Mouse (Mus musculus) liver, embryonic 15.5 days (tissue): Measurements from ENCODE around the gene Hist1h2bc. TPM values are rescaled to one million over a fixed set of nuclear protein-coding genes. Genes with fewer than 3 reads are reported as not detected.

Experiments
- ATAC-seq: fragments of 200-750 bp; cut with Nextera tagmentation; 2 replicates; pipeline ENCODE4 v1.8.0; 2017; ENCODE audit warnings: moderate number of reproducible peaks, mild to moderate bottlenecking, moderate library complexity; ENCODE audit not compliant: insufficient read depth
- H3K27ac ChIP-seq: fragments of 300-500 bp; sonication (generic); replicated peaks from 2 replicates; pipeline ENCODE4 v1.5.1; 2015; ENCODE audit warnings: mild to moderate bottlenecking, inconsistent platforms
- H3K27me3 ChIP-seq: fragments of 300-500 bp; sonication (generic); 2 replicates; pipeline ENCODE4 v1.6.1; 2015; ENCODE audit warnings: mild to moderate bottlenecking, inconsistent platforms
- H3K36me3 ChIP-seq: fragments of 300-500 bp; sonication (generic); replicated peaks from 2 replicates; pipeline ENCODE4 v1.6.1; 2015; ENCODE audit warnings: moderate library complexity, mild to moderate bottlenecking, inconsistent platforms
- H3K4me1 ChIP-seq: fragments of 300-500 bp; sonication (generic); replicated peaks from 2 replicates; pipeline ENCODE4 v1.6.1; 2015; ENCODE audit warnings: inconsistent platforms
- H3K4me2 ChIP-seq: fragments of 300-500 bp; sonication (generic); 2 replicates; pipeline ENCODE4 v1.6.1; 2015; ENCODE audit warnings: moderate library complexity, mild to moderate bottlenecking, inconsistent platforms
- H3K4me3 ChIP-seq: fragments of 300-500 bp; sonication (generic); replicated peaks from 2 replicates; pipeline ENCODE4 v1.5.1; 2015; ENCODE audit warnings: mild to moderate bottlenecking, inconsistent platforms
- H3K9ac ChIP-seq: fragments of 300-500 bp; sonication (generic); 2 replicates; pipeline ENCODE4 v1.6.1; 2015; ENCODE audit warnings: moderate library complexity, mild to moderate bottlenecking, inconsistent platforms
- H3K9me3 ChIP-seq: fragments of 300-500 bp; sonication (generic); replicated peaks from 2 replicates; pipeline ENCODE4 v1.6.1; 2016; ENCODE audit warnings: inconsistent platforms
- WGBS: fragments of 180-500 bp; shearing (Covaris S2); methylation state at CpG from one replicate; pipeline ENCODE4 v1.1.7; 2015; ENCODE audit warnings: mixed read lengths; ENCODE audit not compliant: insufficient replicate concordance; 5-methylcytosine and 5-hydroxymethylcytosine counted together
- polyA plus RNA-seq: library from polyadenylated mRNA; unstranded; fragments of >200 nt; fragmentation: Nextera tagmentation; extraction: Ambion mirVana; gene quantifications from 2 replicates; pipeline ENCODE4 v1.2.1, GENCODE M21; 2015

Hist1h2bc gene
- polyA plus RNA-seq, 1 experiment from 2014 or later: 136 TPM

DNA sequence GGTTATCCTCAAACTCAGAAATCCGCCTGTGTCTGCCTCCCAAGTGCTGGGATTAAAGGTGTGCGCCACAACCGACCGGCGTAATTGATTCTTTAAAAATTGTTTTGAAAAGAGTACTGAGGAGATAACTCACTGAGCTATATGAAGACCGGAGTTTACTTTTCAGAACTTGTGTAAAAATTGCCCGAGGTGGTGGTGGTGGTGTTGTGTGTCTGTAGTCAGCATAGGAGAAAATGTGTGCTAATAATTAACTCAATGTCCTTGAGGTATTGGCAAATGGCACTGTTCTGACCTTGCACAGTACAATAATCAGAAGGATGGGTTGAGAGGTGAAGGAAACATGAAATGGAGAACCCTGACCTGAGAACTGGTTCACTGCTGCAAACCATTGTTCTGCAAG, 3.9 kb downstream of the Hist1h2bc start:
- no peaks in the 10 kb centered on the region for H3K27me3 ChIP-seq
- 83% methylated on average over 7 of the region's 7 CpGs for WGBS
- peaks cover 12% of the 10 kb centered on the region for H3K36me3 ChIP-seq
- peaks cover 37% of the 10 kb centered on the region for H3K4me1 ChIP-seq
- ATAC-seq: no peak
- H3K4me3 ChIP-seq: 0 out of 2 replicates have a peak overlapping the region, but pooled peaks have one; percentile 7
- H3K4me2 ChIP-seq: peak overlapping the region; percentile 51
- H3K27ac ChIP-seq: peak overlapping the region; percentile 51
- no peaks in the 10 kb centered on the region for H3K9me3 ChIP-seq
- H3K9ac ChIP-seq: no peak overlapping the region

GRCm38 (mm10) chr13:23688956-23689355, 5.0 kb downstream of the Hist1h2bc start:
- Histone ChIP-seq H3K9ac (no peak overlapping the region), H3K4me2 (peak overlapping the region; percentile 7; the same call in 1 of the 2 replicates), H3K4me1 (peaks cover 37% of the 10 kb centered on the region), H3K36me3 (peaks cover 17% of the 10 kb centered on the region), H3K9me3 (no peaks in the 10 kb centered on the region), H3K4me3 (no peak overlapping the region), H3K27me3 (no peaks in the 10 kb centered on the region), H3K27ac (0 out of 2 replicates have a peak overlapping the region, but pooled peaks have one; percentile 30)
- 88% methylated on average over 2 of the region's 2 CpGs for WGBS
- no peak for ATAC-seq

DNA sequence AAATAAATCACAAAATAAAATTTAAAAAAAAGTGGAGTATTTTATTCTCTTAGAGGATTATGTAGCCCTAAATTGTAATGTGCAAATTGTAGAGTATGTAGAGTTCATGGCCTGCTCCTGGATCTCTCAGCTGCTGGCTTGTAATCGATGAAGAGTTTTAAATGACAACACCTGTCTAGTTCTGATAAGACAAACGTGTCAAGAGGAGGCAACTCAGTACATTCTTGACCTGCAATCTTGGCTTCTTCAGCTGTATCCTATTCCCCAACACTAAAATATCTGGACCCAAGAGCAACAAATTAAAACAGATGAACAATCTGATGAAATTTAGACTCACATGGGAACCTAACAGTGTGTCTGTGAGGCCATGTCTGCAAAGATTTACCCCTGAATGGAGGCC, 5.5 kb downstream of the Hist1h2bc start:
- Histone ChIP-seq H3K9me3 (no peaks in the 10 kb centered on the region), H3K9ac (peak overlapping the region; percentile 39; the same call in 1 of the 2 replicates), H3K4me2 (peak overlapping the region; percentile 27; the same call in 1 of the 2 replicates), H3K4me3 (no peak overlapping the region), H3K36me3 (peaks cover 17% of the 10 kb centered on the region), H3K4me1 (peaks cover 37% of the 10 kb centered on the region), H3K27ac (peak overlapping the region; percentile 11), H3K27me3 (no peaks in the 10 kb centered on the region)
- ATAC-seq: no peak
- 15% methylated on average over 2 of the region's 2 CpGs for WGBS

DNA sequence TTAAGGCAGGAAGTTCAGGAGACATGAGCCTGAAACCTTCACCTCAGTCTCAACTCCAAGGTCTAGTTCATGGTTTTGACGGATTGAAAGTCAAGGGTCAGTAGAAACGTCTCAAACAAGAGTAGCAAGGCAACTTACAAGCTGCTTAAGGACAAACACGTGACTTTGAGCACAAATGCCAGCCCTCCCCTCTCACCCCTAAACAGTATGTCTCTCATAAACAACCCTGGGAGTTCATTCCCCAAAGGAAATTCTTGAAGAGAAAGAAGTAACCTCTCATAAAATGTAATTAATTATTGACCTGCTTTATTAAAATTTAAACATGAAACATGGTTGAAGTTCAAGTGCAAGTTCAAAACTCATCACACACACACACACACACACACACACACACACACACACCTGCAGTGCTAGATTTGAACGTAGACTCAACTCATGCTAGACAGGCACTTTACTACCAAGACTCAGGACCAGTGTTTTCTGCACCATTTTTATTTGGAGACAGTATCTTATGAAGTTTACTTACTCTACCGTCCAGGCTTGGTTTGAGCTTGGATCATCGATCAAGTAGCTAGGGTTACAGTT, 9.9 kb downstream of the Hist1h2bc start:
- Histone ChIP-seq H3K4me2 (no peak overlapping the region), H3K9me3 (no peaks in the 10 kb centered on the region), H3K27ac (no peak overlapping the region), H3K9ac (no peak overlapping the region), H3K36me3 (peaks cover 17% of the 10 kb centered on the region), H3K4me3 (no peak overlapping the region), H3K27me3 (no peaks in the 10 kb centered on the region), H3K4me1 (peaks cover 45% of the 10 kb centered on the region)
- WGBS: 67% methylated on average over 6 of the region's 6 CpGs
- ATAC-seq: no peak

DNA sequence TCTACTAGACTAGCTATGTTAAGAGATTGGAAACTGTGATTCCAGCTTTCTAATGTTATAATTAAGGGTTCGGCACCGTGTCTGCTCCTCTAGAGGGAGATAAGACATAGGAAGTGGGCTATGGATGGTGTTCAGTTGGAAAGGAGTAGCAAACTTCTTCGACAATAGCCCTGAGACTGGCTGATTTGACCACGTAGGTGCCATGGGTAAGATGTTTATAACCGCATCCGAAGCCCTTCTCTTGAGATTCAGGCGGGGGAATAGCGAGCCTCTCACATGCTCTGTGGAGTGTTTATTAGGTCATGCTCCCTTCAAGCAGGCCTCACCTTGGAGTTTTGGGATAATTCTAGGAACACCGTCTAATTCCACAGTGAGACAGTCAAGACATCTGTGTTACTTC, 11.0 kb downstream of the Hist1h2bc start:
- Histone ChIP-seq H3K4me2 (no peak overlapping the region), H3K9me3 (no peaks in the 10 kb centered on the region), H3K27me3 (no peaks in the 10 kb centered on the region), H3K36me3 (peaks cover 17% of the 10 kb centered on the region), H3K9ac (no peak overlapping the region), H3K4me3 (no peak overlapping the region), H3K4me1 (peaks cover 43% of the 10 kb centered on the region), H3K27ac (no peak overlapping the region)
- ATAC-seq: no peak
- 80% methylated on average over 9 of the region's 9 CpGs for WGBS

GRCm38 (mm10) chr13:23695514-23695913, 11.5 kb downstream of the Hist1h2bc start, which contains the start of gene Hist1h1t:
Gene Hist1h1t (plus strand): TSS chr13:23695814.
- H3K4me2 ChIP-seq: peak within 1 kb of the TSS; percentile 70
- no peaks in the 10 kb centered on the region for H3K9me3 ChIP-seq
- ATAC-seq: no peak
- WGBS: 49% methylated on average over 13 of the region's 13 CpGs
- peaks cover 16% of the 10 kb centered on the region for H3K36me3 ChIP-seq
- peaks cover 42% of the 10 kb centered on the region for H3K4me1 ChIP-seq
- H3K9ac ChIP-seq: peak within 1 kb of the TSS; percentile 55
- no peaks in the 10 kb centered on the region for H3K27me3 ChIP-seq
- H3K27ac ChIP-seq: peak within 1 kb of the TSS; percentile 99
- H3K4me3 ChIP-seq: peak within 1 kb of the TSS; percentile 30

GRCm38 (mm10) chr13:23696061-23696474, 12.1 kb downstream of the Hist1h2bc start:
- ATAC-seq: no peak
- H3K4me2 ChIP-seq: peak overlapping the region; percentile 70
- peak overlapping the region; percentile 55 for H3K9ac ChIP-seq
- H3K4me1 ChIP-seq: peaks cover 45% of the 10 kb centered on the region
- 36% methylated on average over 15 of the region's 15 CpGs for WGBS
- H3K27ac ChIP-seq: peak overlapping the region; percentile 99
- H3K27me3 ChIP-seq: no peaks in the 10 kb centered on the region
- peak overlapping the region; percentile 30 for H3K4me3 ChIP-seq
- no peaks in the 10 kb centered on the region for H3K9me3 ChIP-seq
- peaks cover 13% of the 10 kb centered on the region for H3K36me3 ChIP-seq

DNA sequence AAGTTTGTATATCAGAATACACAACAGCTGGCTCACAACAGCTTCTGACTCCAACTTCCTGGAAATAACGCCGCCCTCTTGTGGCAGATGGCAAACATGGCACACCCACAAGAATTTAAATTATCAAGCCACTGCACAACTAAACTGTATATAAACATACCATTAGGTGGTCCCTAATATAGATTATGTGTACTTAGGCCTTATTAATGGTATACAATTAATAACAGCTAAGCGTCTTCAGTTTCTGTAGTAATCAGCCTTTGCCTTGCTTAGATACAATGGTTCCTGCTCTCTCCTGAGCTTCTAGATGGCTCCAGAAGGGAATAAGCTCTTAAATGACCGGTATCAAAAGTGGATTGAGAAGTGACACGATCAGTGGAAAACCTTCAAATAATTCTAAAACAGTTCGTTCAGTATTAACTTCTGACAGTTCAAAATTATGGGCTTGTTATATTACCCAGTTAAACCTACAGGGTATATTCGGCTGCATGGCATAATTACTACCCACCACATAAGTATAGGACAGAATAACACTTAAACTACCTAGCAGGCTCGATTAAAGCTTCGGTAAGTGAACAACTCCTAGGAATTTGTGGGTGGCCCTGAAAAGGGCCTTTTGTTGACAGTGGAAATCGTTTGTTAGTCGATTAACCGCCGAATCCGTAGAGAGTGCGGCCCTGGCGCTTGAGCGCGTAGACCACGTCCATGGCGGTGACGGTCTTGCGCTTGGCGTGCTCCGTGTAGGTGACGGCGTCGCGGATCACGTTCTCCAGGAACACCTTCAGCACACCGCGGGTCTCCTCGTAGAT, 13.7 kb downstream of the Hist1h2bc start:
- Histone ChIP-seq H3K9ac (peak overlapping the region; percentile 66), H3K27ac (peak overlapping the region; percentile 99), H3K4me3 (peak overlapping the region; percentile 58), H3K9me3 (no peaks in the 10 kb centered on the region), H3K4me2 (peak overlapping the region; percentile 70), H3K4me1 (peaks cover 49% of the 10 kb centered on the region), H3K36me3 (peaks cover 5% of the 10 kb centered on the region), H3K27me3 (no peaks in the 10 kb centered on the region)
- ATAC-seq: peak; percentile 66
- WGBS: under 1% methylated on average over 29 of the region's 32 CpGs

DNA sequence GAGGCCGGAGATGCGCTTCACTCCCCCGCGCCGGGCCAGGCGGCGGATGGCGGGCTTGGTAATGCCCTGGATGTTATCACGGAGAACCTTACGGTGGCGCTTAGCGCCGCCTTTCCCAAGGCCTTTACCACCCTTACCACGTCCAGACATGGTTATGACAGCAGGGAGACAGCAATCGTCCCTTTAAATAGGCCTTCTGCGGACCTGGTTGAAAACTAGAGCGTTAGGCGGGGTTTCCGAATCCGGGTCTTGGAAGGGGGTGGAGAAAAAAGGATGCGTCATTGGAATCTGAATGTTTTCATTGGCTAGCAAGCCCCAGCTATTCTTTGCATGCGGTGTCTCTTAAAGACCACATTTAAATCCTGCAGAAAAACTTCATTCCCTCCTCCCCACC, 14.3 kb downstream of the Hist1h2bc start, which contains the start of gene Hist1h4c:
Hist1h4c (minus strand) TSS at position 155 of the 394 bp plus-strand sequence.
- Histone ChIP-seq H3K4me3 (peak within 1 kb of the TSS; percentile 58), H3K36me3 (peaks cover 1% of the 10 kb centered on the region; the same call in 1 of the 2 replicates), H3K9ac (peak within 1 kb of the TSS; percentile 66), H3K27me3 (no peaks in the 10 kb centered on the region), H3K4me2 (peak within 1 kb of the TSS; percentile 70), H3K4me1 (peaks cover 49% of the 10 kb centered on the region), H3K27ac (peak within 1 kb of the TSS; percentile 99), H3K9me3 (no peaks in the 10 kb centered on the region)
- under 1% methylated on average over 22 of the region's 22 CpGs for WGBS
- peak; percentile 90 for ATAC-seq

- 0 out of 2 replicates have a peak overlapping the region, but pooled peaks have one; percentile 58 for H3K4me3 ChIP-seq
These were observed 15.0 kb downstream of the Hist1h2bc start for GRCm38 (mm10) chr13:23698996-23699395.

GRCm38 (mm10) chr13:23699767-23700166, 15.8 kb downstream of the Hist1h2bc start:
- H3K36me3 ChIP-seq: no peaks in the 10 kb centered on the region
- H3K27me3 ChIP-seq: no peaks in the 10 kb centered on the region
- no peak for ATAC-seq
- no peak overlapping the region for H3K4me2 ChIP-seq
- H3K4me3 ChIP-seq: no peak overlapping the region
- H3K4me1 ChIP-seq: peaks cover 48% of the 10 kb centered on the region
- no peak overlapping the region for H3K9ac ChIP-seq
- H3K27ac ChIP-seq: no peak overlapping the region
- WGBS: 57% methylated on average over 3 of the region's 3 CpGs
- no peaks in the 10 kb centered on the region for H3K9me3 ChIP-seq

More at GRCm38 (mm10) chr13:23698996-23699395, 15.0 kb downstream of the Hist1h2bc start:
- H3K4me2 ChIP-seq: peak overlapping the region; percentile 70
- WGBS: 63% methylated on average over 6 of the region's 6 CpGs
- peaks cover 49% of the 10 kb centered on the region for H3K4me1 ChIP-seq
- H3K9ac ChIP-seq: peak overlapping the region; percentile 45
- H3K27me3 ChIP-seq: no peaks in the 10 kb centered on the region
- peak overlapping the region; percentile 99 for H3K27ac ChIP-seq
- no peaks in the 10 kb centered on the region for H3K9me3 ChIP-seq
- no peak for ATAC-seq
- no peaks in the 10 kb centered on the region for H3K36me3 ChIP-seq
